Mouse (Mus musculus): ENCODE data around the gene Syt16. TPM values are rescaled to one million over a fixed set of nuclear protein-coding genes. Genes with fewer than 3 reads are reported as not detected.

Syt16 gene
- polyA plus RNA-seq, 1 experiment from 2014 or later, result 1.2 TPM

DNA sequence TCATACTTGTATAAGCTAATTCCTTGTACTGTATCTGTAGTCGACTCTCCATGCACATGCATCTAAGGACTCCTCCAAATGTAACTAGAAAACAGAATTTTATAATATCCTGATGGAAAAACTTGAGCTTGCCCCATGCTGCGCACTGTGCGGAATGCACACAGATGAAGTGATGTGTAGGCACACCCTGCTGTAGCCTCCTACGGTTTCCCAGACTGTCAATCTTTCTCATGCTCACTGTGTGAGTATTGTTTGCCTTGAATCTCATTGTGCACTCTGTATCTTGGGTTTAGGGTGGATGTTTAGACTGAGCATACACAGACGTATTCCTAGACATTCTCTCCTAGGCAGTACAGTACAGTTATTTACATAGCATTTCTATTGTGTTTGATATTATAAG, 203.9 kb downstream of the Syt16 start:
- H3K4me1 ChIP-seq (ENCODE audit: control insufficient read depth, insufficient read depth, low read length), result no peaks in the 10 kb centered on the region
- H3K4me3 ChIP-seq (ENCODE audit: low read length), result no peak overlapping the region
- no peaks in the 10 kb centered on the region for H3K27me3 ChIP-seq (ENCODE audit: control insufficient read depth, insufficient read depth, low read length)
- no peak overlapping the region for H3K27ac ChIP-seq (ENCODE audit: low read depth, low read length)
- H3K4me2 ChIP-seq (replicated peaks; ENCODE audit: low read depth, low read length), result no peak overlapping the region
- H3K9ac ChIP-seq (ENCODE audit: low read depth, low read length), result no peak overlapping the region
- H3K36me3 ChIP-seq (ENCODE audit: control insufficient read depth, insufficient read depth, low read length), result no peaks in the 10 kb centered on the region
- WGBS, result 90% methylated on average over 5 of the region's 5 CpGs
- no peaks in the 10 kb centered on the region for H3K9me3 ChIP-seq (ENCODE audit: control insufficient read depth, low read length)
- no peak for ATAC-seq (ENCODE audit: low FRiP score, low TSS enrichment)

DNA sequence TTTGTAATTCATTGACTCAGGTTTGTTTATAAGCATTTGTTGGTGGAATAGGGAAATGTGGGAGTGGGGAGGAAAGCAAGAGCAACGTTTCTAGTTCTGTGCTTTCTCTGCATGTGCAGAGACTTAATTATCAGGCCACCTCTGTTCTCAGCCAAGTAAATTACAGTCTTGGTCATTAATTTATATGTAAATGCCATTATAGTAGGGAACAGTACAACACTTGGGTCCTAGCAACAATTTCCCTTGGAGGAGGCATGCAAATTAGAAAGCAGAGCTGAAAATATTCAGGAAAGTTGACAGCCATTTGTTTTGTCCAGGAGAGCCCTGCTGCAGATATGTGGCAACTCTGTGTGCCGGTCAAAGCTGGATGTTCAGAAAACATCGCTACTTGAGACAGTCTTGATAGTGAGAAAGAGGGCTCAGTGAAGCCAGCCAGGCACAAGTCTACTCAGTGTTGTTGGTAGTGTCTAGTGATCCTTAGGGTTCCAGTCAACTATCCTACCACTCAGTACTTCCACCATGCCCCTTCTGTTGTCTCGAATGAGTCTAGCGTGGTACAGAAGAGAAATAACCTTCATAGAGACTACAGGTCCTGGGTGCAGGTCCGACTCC, 205.1 kb downstream of the Syt16 start:
- no peaks in the 10 kb centered on the region for H3K36me3 ChIP-seq (ENCODE audit: control insufficient read depth, insufficient read depth, low read length)
- H3K27me3 ChIP-seq (ENCODE audit: control insufficient read depth, insufficient read depth, low read length), result no peaks in the 10 kb centered on the region
- no peak overlapping the region for H3K4me3 ChIP-seq (ENCODE audit: low read length)
- no peaks in the 10 kb centered on the region for H3K4me1 ChIP-seq (ENCODE audit: control insufficient read depth, insufficient read depth, low read length)
- no peak for ATAC-seq (ENCODE audit: low FRiP score, low TSS enrichment)
- H3K27ac ChIP-seq (ENCODE audit: low read depth, low read length), result no peak overlapping the region
- 86% methylated on average over 6 of the region's 6 CpGs for WGBS
- H3K9ac ChIP-seq (ENCODE audit: low read depth, low read length), result no peak overlapping the region
- H3K4me2 ChIP-seq (replicated peaks; ENCODE audit: low read depth, low read length), result no peak overlapping the region
- no peaks in the 10 kb centered on the region for H3K9me3 ChIP-seq (ENCODE audit: control insufficient read depth, low read length)

DNA sequence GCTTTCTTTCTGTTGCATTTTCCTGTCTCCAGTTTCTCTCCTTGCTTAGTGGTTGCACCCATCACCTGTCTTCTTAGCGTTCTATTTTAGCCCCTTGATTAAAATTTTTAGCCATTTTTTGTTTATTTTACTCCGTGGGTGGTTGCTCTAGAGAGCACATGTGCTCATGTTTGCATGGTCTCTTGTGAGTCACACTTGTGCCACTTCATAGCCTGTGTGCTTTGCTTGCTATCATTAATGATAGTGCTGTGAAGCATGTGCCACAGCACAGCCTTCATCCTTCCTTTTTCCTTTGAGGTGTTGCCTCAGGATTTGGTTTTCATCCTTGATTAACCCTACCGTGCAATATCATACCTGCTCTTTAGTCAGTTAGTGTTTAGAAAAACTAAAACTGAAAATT, 214.7 kb downstream of the Syt16 start:
- H3K27me3 ChIP-seq (ENCODE audit: control insufficient read depth, insufficient read depth, low read length), result no peaks in the 10 kb centered on the region
- no peak overlapping the region for H3K27ac ChIP-seq (ENCODE audit: low read depth, low read length)
- no peak overlapping the region for H3K4me3 ChIP-seq (ENCODE audit: low read length)
- H3K36me3 ChIP-seq (ENCODE audit: control insufficient read depth, insufficient read depth, low read length), result no peaks in the 10 kb centered on the region
- H3K9me3 ChIP-seq (ENCODE audit: control insufficient read depth, low read length), result no peaks in the 10 kb centered on the region
- H3K9ac ChIP-seq (ENCODE audit: low read depth, low read length), result no peak overlapping the region
- H3K4me2 ChIP-seq (replicated peaks; ENCODE audit: low read depth, low read length), result no peak overlapping the region
- H3K4me1 ChIP-seq (ENCODE audit: control insufficient read depth, insufficient read depth, low read length), result no peaks in the 10 kb centered on the region
- 68% methylated on average over 3 of the region's 3 CpGs for WGBS
- no peak for ATAC-seq (ENCODE audit: low FRiP score, low TSS enrichment)

DNA sequence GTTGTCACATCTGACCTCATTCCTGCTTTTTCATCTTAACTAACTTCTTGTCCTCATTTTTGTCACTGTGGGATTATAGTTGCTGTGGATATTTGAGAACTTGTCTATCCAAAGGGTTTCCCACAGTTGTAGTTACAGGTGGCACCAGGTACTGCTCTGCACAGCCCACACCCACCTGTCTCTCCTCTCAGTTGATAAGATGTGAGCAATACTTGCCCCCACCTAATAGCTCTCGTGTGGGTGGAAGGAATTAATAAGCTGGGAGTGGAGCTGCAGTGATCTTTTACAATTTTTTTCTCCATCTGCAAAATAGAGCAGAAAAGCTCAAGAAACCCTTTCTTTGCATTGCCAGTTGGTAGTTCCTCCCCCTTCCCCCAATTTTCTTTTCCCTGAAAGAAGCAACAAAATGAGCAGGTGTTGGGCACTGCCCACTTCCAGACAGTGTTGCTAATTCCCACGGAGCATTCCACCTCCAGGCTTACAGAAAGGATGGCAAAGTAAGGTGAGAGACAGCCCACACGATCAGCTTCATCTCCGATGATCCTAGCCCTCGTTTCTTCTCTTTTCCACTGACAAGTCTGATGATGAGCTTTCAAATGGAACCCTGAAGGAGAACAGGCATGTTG, 218.8 kb downstream of the Syt16 start:
- Histone ChIP-seq H3K9me3 (ENCODE audit: control insufficient read depth, low read length) (no peaks in the 10 kb centered on the region), H3K4me1 (ENCODE audit: control insufficient read depth, insufficient read depth, low read length) (no peaks in the 10 kb centered on the region), H3K9ac (ENCODE audit: low read depth, low read length) (no peak overlapping the region), H3K27ac (ENCODE audit: low read depth, low read length) (no peak overlapping the region), H3K36me3 (ENCODE audit: control insufficient read depth, insufficient read depth, low read length) (no peaks in the 10 kb centered on the region), H3K27me3 (ENCODE audit: control insufficient read depth, insufficient read depth, low read length) (no peaks in the 10 kb centered on the region), H3K4me2 (replicated peaks; ENCODE audit: low read depth, low read length) (no peak overlapping the region), H3K4me3 (ENCODE audit: low read length) (no peak overlapping the region)
- no peak for ATAC-seq (ENCODE audit: low FRiP score, low TSS enrichment)
- 69% methylated on average over 5 of the region's 5 CpGs for WGBS

DNA sequence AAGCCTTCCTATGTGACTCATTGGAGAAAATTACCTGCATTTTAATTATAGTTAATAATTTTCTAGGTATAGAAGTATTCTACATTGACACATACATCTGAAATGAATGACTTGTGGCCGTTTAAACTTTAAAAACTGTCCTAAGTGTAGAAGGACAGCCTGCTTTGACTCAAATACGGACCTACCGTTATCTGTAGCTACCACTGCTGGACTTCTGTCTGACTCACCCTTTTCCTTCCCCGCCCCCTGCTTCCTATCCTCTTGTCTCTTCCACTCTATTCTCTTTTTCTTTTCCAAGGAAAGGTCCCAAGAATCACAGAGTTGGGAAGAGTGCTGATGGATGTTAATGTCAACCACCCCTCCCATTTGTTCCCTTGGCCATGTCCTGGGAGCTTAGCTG, 222.4 kb downstream of the Syt16 start:
- Histone ChIP-seq H3K27me3 (ENCODE audit: control insufficient read depth, insufficient read depth, low read length) (no peaks in the 10 kb centered on the region), H3K4me3 (ENCODE audit: low read length) (no peak overlapping the region), H3K4me2 (replicated peaks; ENCODE audit: low read depth, low read length) (no peak overlapping the region), H3K36me3 (ENCODE audit: control insufficient read depth, insufficient read depth, low read length) (no peaks in the 10 kb centered on the region), H3K9ac (ENCODE audit: low read depth, low read length) (no peak overlapping the region), H3K9me3 (ENCODE audit: control insufficient read depth, low read length) (no peaks in the 10 kb centered on the region), H3K4me1 (ENCODE audit: control insufficient read depth, insufficient read depth, low read length) (no peaks in the 10 kb centered on the region), H3K27ac (ENCODE audit: low read depth, low read length) (no peak overlapping the region)
- ATAC-seq (ENCODE audit: low FRiP score, low TSS enrichment), result no peak
- WGBS, result 90% methylated on average over 4 of the region's 4 CpGs

DNA sequence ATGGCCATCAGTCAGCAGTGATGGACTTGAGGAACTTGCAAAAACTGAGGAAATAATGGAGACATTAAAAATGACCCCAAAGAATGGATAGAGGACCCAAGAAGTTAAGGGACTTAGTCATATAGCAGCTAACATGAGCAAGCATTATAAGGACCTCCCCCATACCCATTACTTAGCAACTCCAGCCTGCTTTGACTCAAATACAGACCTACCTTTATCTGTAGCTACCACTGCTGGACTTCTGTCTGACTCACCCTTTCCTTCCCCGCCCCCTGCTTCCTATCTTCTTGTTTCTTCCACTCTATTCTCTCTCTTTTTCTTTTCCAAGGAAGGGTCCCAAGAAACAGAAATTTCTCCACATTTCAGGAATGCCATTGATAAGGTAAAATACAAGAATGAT, 223.2 kb downstream of the Syt16 start:
- Histone ChIP-seq H3K9ac (ENCODE audit: low read depth, low read length) (no peak overlapping the region), H3K36me3 (ENCODE audit: control insufficient read depth, insufficient read depth, low read length) (no peaks in the 10 kb centered on the region), H3K9me3 (ENCODE audit: control insufficient read depth, low read length) (no peaks in the 10 kb centered on the region), H3K4me2 (replicated peaks; ENCODE audit: low read depth, low read length) (no peak overlapping the region), H3K4me1 (ENCODE audit: control insufficient read depth, insufficient read depth, low read length) (no peaks in the 10 kb centered on the region), H3K27ac (ENCODE audit: low read depth, low read length) (no peak overlapping the region), H3K4me3 (ENCODE audit: low read length) (no peak overlapping the region), H3K27me3 (ENCODE audit: control insufficient read depth, insufficient read depth, low read length) (no peaks in the 10 kb centered on the region)
- no peak for ATAC-seq (ENCODE audit: low FRiP score, low TSS enrichment)
- WGBS, result 77% methylated on average over 1 of the region's 1 CpGs

DNA sequence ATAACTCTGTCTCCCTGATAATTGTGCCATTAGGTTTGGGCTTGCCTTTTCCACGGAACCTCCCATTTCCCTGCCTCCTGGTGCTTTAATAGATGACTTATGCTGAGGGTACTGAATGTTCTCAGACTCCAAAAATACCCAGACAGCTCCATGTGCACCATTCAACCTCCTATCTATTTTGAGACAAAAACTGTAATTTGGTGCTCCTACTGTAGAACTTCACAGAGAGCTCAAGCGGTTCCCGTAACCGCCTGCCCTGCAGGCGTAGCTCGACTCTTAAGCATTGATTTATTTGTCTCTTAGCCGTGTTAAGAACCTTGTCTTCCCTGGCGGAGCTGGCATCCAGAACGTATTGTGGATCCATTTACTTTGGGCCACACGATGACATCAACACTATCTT, 233.3 kb downstream of the Syt16 start:
- 58% methylated on average over 10 of the region's 10 CpGs for WGBS
- Histone ChIP-seq H3K9ac (ENCODE audit: low read depth, low read length) (no peak overlapping the region), H3K9me3 (ENCODE audit: control insufficient read depth, low read length) (no peaks in the 10 kb centered on the region), H3K27ac (ENCODE audit: low read depth, low read length) (no peak overlapping the region), H3K4me1 (ENCODE audit: control insufficient read depth, insufficient read depth, low read length) (no peaks in the 10 kb centered on the region), H3K27me3 (ENCODE audit: control insufficient read depth, insufficient read depth, low read length) (no peaks in the 10 kb centered on the region), H3K4me3 (ENCODE audit: low read length) (no peak overlapping the region), H3K36me3 (ENCODE audit: control insufficient read depth, insufficient read depth, low read length) (no peaks in the 10 kb centered on the region), H3K4me2 (replicated peaks; ENCODE audit: low read depth, low read length) (no peak overlapping the region)
- no peak for ATAC-seq (ENCODE audit: low FRiP score, low TSS enrichment)

DNA sequence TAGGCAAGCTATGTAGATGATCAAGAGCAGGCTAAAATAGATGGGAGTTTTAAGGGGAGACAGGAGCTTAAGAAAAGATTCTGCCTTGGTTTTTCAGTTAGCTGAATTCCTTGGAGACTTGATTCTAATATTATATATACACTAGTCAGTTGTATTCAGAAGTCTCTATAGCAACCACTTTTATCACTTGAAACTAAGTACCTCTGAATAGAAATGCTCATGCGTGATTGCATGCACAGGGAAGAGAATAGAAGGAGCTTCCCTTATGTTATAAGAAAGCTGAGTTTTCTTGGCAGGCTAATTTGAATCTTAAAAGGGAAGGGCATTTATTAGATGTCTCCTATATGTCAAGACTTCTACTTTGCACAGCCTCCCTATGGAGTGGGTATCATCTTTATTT, 235.4 kb downstream of the Syt16 start:
- H3K36me3 ChIP-seq (ENCODE audit: control insufficient read depth, insufficient read depth, low read length), result no peaks in the 10 kb centered on the region
- H3K9ac ChIP-seq (ENCODE audit: low read depth, low read length), result no peak overlapping the region
- H3K4me1 ChIP-seq (ENCODE audit: control insufficient read depth, insufficient read depth, low read length), result no peaks in the 10 kb centered on the region
- no peak overlapping the region for H3K4me2 ChIP-seq (replicated peaks; ENCODE audit: low read depth, low read length)
- no peaks in the 10 kb centered on the region for H3K27me3 ChIP-seq (ENCODE audit: control insufficient read depth, insufficient read depth, low read length)
- ATAC-seq (ENCODE audit: low FRiP score, low TSS enrichment), result no peak
- no peak overlapping the region for H3K4me3 ChIP-seq (ENCODE audit: low read length)
- WGBS, result 97% methylated on average over 1 of the region's 1 CpGs
- H3K9me3 ChIP-seq (ENCODE audit: control insufficient read depth, low read length), result no peaks in the 10 kb centered on the region
- H3K27ac ChIP-seq (ENCODE audit: low read depth, low read length), result no peak overlapping the region

DNA sequence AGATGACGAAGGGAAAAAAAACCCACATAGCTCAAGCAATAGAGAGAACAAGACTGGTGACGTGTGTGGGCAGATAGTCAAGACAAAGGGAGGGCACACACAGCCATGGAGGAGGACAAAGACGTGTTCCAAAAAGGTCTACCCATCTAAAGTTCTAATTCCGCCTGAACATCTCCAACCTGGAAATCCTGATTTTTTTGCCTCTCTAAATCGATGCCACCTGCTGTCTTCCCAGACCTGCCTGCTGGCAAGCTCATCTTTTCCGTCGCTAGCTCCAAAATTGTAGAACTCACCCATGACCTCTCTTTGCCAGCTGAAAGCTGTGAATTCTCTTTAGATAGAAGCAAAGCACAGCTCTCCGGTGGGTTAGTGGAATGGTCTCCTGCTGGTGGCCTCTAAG, 238.7 kb downstream of the Syt16 start:
- Histone ChIP-seq H3K4me3 (ENCODE audit: low read length) (no peak overlapping the region), H3K27ac (ENCODE audit: low read depth, low read length) (no peak overlapping the region), H3K9me3 (ENCODE audit: control insufficient read depth, low read length) (no peaks in the 10 kb centered on the region), H3K4me2 (replicated peaks; ENCODE audit: low read depth, low read length) (no peak overlapping the region), H3K36me3 (ENCODE audit: control insufficient read depth, insufficient read depth, low read length) (no peaks in the 10 kb centered on the region), H3K27me3 (ENCODE audit: control insufficient read depth, insufficient read depth, low read length) (no peaks in the 10 kb centered on the region), H3K9ac (ENCODE audit: low read depth, low read length) (no peak overlapping the region), H3K4me1 (ENCODE audit: control insufficient read depth, insufficient read depth, low read length) (no peaks in the 10 kb centered on the region)
- WGBS, result 91% methylated on average over 8 of the region's 8 CpGs
- no peak for ATAC-seq (ENCODE audit: low FRiP score, low TSS enrichment)

All from kidney, embryonic 14.5 days (tissue).